Mouse (Mus musculus): ENCODE results near the gene Klrc3. TPM values are rescaled to one million over a fixed set of nuclear protein-coding genes. Genes with fewer than 3 reads are reported as not detected.

Gene Klrc3
- 0.24 TPM in 1 of 2 replicates, not detected in the other for polyA plus RNA-seq (2012)

GRCm38 (mm10) chr6:129643237-129643636 lies at the start of gene Klrc3:
Klrc3 (minus strand) TSS chr6:129643337.

GRCm38 (mm10) chr6:129678873-129679272 lies 35.7 kb upstream of the Klrc3 start, which contains the start of gene Klrc1:
Klrc1 (minus strand) TSS chr6:129678973.

GRCm38 (mm10) chr6:129660589-129660988 lies 17.5 kb upstream of the Klrc3 start, which contains the start of gene Klrc2:
Klrc2 (minus strand) TSS chr6:129660689.

GRCm38 (mm10) chr6:129623735-129624134 lies 19.4 kb downstream of the Klrc3 start, which contains the start of gene Klrk1:
Klrk1 (minus strand) TSS chr6:129623864.

GRCm38 (mm10) chr6:129591508-129591907 lies 51.6 kb downstream of the Klrc3 start, which contains the start of gene Klrd1:
Klrd1 (plus strand) TSS chr6:129591782.

Other genes with a start within 250 kb of the Klrc3 start
- gene Clec1b, start 246.0 kb downstream of the Klrc3 start, polyA plus RNA-seq (2012) = 0.15 TPM in 1 of 2 replicates, not detected in the other
- gene Clec9a, start 234.5 kb downstream of the Klrc3 start, polyA plus RNA-seq (2012) = 0.21 and 0.29 TPM in 2 replicates
- 0.06 TPM in 1 of 2 replicates, not detected in the other for gene Clec1a, start 191.3 kb downstream of the Klrc3 start, polyA plus RNA-seq (2012)
- 0.44 and 0.61 TPM in 2 replicates for gene Olr1, start 136.2 kb downstream of the Klrc3 start, polyA plus RNA-seq (2012)
- gene Tmem52b, start 130.8 kb downstream of the Klrc3 start, polyA plus RNA-seq (2012) = not detected in 2 replicates
- gene Gabarapl1, start 110.2 kb downstream of the Klrc3 start, polyA plus RNA-seq (2012) = 89.6 and 129 TPM in 2 replicates
- gene Klre1, start 65.4 kb downstream of the Klrc3 start, polyA plus RNA-seq (2012) = 0.05 TPM in 1 of 2 replicates, not detected in the other
- 0.19 and 0.37 TPM in 2 replicates for gene Klrd1, start 51.6 kb downstream of the Klrc3 start, polyA plus RNA-seq (2012)
- 0.39 and 0.74 TPM in 2 replicates for gene Klrk1, start 19.5 kb downstream of the Klrc3 start, polyA plus RNA-seq (2012)
- gene Klrc2, start 17.4 kb upstream of the Klrc3 start, polyA plus RNA-seq (2012) = 0.11 TPM in 1 of 2 replicates, not detected in the other
- gene Klrc1, start 35.6 kb upstream of the Klrc3 start, polyA plus RNA-seq (2012) = 0.23 and 1.00 TPM in 2 replicates
- gene Klri1, start 73.8 kb upstream of the Klrc3 start, polyA plus RNA-seq (2012) = not detected in 2 replicates
- gene Klri2, start 97.1 kb upstream of the Klrc3 start, polyA plus RNA-seq (2012) = 0.01 and 0.03 TPM in 2 replicates
- gene Gm156, start 140.9 kb upstream of the Klrc3 start, polyA plus RNA-seq (2012) = not detected in 2 replicates
- not detected in 2 replicates for gene Gm17631, start 219.3 kb upstream of the Klrc3 start, polyA plus RNA-seq (2012)
- gene Klra17, start 233.3 kb upstream of the Klrc3 start, polyA plus RNA-seq (2012) = 0.07 TPM in 1 of 2 replicates, not detected in the other